Mouse (Mus musculus) erythroblast, embryonic 14.5 days (primary cell): Measurements from ENCODE around the gene Mindy4b-ps.

ENCODE experiments used
- GATA1 ChIP-seq: IDR thresholded peaks from 2 replicates; pipeline ENCODE4 v1.6.1; 2012; ENCODE audit warnings: low read length, inconsistent platforms, mixed read lengths
- TAL1 ChIP-seq: IDR thresholded peaks from 3 replicates; pipeline ENCODE4 v1.6.1; 2012; ENCODE audit warnings: low read length, inconsistent platforms, mixed read lengths

GRCm38 (mm10) chr3:58789033-58789432 is 33.1 kb downstream of the Mindy4b-ps start:
- no peak for TF ChIP-seq TAL1
- TF ChIP-seq GATA1 = no peak
